Mouse (Mus musculus) T-helper 17 cell (primary cell): Measurements from ENCODE around the gene Hist2h2bb.

ENCODE experiments used
- in situ Hi-C, 2 experiments: fragments of 300-600 bp; cut with MboI, MseI; formaldehyde crosslinking; loops; 1 replicate in 1 of 2; 2 replicates in 1 of 2; pipeline ENCODE4 v1.15.1; 2025; ENCODE audit warnings: high pct_unique_total_duplicates in 2 of 2

Gene Hist2h2bb

DNA sequence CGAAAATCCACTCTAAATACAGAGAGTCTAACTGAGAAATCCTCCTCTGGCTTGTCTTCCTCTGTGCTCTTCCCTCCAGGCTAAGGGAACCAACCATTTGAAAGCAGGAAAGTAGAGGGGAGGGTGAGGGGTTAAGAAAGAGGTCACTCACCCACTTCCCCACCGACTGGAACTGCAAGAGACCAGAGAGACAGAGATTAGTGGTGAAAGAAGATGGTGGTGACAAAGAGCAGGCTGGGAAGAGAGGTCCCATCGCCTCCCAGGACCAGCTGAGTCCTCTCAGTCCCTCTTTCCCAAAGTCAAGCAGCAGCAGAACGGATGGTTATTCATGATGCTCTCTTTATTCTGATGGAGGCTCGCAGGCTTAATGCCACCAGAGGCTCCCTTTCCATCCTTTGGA, 23.8 kb downstream of the Hist2h2bb start:
- in situ Hi-C loops = no loop called here

DNA sequence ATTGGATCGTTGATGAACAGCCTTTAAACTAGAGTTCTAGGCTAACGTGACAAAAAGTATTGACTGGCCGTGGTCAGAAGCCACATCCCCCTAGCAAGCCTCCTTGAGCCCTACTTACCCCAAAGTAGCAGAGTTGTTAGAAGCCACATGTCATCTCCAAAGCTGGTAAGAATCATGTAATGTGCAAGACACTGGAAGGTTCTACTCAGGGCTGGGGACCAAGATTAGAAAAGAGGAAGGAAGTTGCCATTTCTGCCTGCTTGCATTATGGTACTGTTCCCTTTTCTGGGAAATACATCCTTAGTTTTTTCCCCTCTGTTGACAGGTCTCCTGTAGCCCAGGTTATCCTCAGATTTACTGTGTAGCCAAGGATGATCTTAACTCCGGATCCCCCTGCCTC, 24.2 kb downstream of the Hist2h2bb start, which contains the start of gene Fcgr1:
Gene Fcgr1, minus strand, starts transcription at position 183 of the 400 bp plus-strand sequence.
- in situ Hi-C loops = no loop called here

GRCm38 (mm10) chr3:96298360-96298759, 28.8 kb downstream of the Hist2h2bb start:
- in situ Hi-C loops = no loop called here

DNA sequence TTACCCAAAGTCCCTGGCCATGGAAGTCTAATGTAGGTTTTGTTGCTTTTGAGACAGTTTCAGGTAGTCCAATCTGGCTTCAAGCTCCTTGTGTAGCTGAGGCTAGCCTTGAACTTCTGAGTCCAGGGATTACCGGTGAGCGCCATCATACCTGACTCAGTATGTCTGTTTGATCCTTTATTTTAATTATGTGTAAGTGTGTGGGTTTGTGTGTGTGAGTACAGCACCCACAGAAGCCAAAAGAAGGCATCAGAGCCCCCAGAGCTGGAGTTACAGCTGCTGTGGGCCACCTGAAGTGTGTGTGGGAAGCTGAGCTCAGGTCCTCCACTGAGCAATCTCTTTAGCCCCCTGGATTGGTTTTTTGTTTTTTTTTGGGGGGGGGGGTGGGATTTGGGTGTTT, 30.0 kb downstream of the Hist2h2bb start:
- in situ Hi-C loops = no loop called here

DNA sequence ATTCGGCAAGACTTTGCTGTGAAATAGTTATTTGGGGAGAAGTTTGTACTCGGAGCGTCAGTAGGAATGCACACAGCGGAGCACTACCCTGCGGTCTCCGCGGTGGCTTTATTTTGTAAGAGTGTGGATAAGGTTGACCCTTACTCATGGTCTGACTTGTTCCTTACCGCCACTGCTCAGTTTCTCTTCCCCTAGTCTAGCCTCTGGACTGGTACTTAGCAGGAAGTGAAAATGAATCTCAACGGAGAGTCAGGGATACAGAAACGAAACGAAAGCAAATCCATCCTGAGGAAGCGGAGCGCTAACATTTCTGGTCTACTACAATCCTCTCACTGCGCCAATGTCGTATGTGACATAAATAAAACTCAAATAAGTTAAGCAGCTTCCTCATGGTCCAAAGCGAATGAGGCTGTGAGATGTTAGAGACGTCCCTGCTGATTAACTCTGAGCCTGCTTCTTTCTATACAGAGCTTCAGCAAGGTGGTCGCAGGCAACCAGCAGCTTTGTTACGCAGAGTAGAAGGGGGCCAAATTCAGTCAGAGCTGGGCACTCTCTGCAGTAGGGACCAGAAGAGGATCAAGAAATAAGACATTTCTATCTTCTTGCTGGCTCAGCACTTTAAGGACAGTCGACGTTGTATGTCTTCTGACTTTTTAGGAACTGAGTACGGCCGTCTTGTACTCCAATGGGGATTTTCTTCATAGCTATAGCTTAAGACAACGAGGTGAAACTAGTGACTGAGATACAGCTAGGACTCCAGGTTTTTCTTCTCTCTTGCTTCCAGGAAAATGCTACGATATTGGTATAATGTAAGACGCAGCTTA, 31.4 kb downstream of the Hist2h2bb start:
- in situ Hi-C loops = no loop called here

- in situ Hi-C loops = no loop called here
These were observed 32.5 kb downstream of the Hist2h2bb start for GRCm38 (mm10) chr3:96302076-96302475.

DNA sequence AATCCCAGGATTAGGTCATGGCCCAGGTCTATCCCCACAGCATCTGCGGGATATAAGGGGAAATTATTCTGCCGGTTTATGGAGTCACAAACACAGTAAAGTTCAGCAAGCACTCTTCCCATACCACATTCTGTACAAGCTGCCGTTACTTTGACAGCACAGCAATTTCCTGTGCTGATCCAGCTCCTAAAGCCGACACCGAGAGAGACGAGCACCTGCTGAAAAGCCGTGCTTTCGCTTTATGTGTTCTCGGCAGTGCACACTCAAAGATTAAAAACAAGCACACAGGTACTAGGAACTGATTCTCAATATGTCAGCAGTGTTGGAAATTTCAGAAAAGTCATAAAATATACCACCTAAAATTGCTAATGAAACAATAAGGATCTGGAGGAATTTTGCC, 37.0 kb downstream of the Hist2h2bb start:
- in situ Hi-C loops = no loop called here

DNA sequence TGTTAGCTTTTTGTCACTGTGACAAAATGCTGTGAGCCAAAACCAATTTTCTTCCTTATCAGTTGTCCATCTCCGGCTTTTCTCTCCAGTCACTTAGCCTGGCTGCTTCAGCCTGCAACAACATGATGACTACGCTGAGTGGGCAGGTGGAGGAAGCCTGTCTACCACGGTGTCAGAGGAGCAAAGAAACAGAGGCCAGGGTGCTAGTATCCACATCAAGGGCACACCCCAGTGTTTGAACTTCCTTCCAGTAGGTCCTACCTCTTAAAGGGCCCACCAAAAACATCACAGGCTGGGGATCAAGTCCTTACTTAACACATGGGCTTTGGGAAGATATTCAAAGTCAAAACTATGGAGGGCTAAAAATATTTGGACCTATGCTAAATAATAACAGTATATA, 39.9 kb downstream of the Hist2h2bb start:
- in situ Hi-C loops = no loop called here

GRCm38 (mm10) chr3:96312341-96313098, 43.0 kb downstream of the Hist2h2bb start:
- in situ Hi-C loops = no loop called here
